Mouse (Mus musculus): ENCODE measurements around the gene 4930442H23Rik.
"Not testable (repeated sequence)": the region's sequence is repeated elsewhere in the genome, so short reads cannot be mapped to it uniquely, and the experiment has no call there.

Gene 4930442H23Rik

GRCm38 (mm10) chr10:81177958-81178712, 5.5 kb downstream of the 4930442H23Rik start:
- DNase-seq (ENCODE audit: low spot score in 2 of 2), result no peak

- DNase-seq (ENCODE audit: low spot score in 2 of 2), result peak in 1 of 2 experiments; percentile 40
Measured at GRCm38 (mm10) chr10:81177491-81177925, 6.1 kb downstream of the 4930442H23Rik start.

DNA sequence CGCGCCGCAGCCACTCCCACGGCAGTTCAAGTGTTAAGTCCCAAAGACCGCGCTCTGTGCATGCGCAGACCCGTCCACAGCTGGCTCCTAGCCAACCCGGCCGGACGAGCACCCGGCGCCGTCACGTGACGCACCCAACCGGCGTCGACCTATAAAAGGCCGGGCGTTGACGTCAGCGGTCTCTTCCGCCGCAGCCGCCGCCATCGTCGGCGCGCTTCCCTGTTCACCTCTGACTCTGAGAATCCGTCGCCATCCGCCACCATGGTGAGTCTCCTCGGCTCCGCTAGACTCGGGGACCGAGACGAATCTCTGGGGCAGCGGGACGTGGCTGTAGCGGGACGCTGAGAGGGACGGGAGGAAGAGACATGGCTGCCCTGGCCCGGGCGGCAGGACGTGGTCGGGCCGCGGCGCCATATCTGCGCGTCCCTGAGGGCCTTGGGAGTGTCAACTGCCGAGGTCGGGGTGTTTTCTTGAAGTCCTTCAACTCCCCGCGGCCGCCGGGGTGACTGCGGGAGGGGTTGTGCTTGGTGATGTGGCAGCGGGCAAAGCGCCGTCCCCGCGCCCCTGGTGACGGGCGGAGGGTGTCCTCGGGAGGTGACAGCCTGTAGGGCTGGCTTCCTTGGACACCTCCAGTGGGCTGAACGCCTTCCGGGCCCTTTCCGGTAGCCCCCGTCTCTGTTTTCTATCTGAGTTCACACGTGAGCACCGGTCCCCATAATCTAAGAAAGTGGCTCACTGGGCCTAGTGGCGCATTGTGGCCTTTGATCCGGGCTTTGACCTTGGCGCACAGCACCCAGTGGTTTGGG, 7.0 kb downstream of the 4930442H23Rik start, which contains the start of gene Eef2:
TSS of gene Eef2 (plus strand) at position 166 of the 806 bp plus-strand sequence.
- DNase-seq (ENCODE audit: low spot score in 2 of 2), result peak; percentile 99

GRCm38 (mm10) chr10:81175936-81176465, 7.6 kb downstream of the 4930442H23Rik start:
- no peak for DNase-seq (ENCODE audit: low spot score in 2 of 2)

GRCm38 (mm10) chr10:81175345-81175701, 8.3 kb downstream of the 4930442H23Rik start:
- not testable (repeated sequence) for DNase-seq (ENCODE audit: low spot score in 2 of 2)

- peak; percentile 81 to 84 for DNase-seq (ENCODE audit: low spot score in 2 of 2)
Measured at GRCm38 (mm10) chr10:81174617-81175344, 8.9 kb downstream of the 4930442H23Rik start.

DNA sequence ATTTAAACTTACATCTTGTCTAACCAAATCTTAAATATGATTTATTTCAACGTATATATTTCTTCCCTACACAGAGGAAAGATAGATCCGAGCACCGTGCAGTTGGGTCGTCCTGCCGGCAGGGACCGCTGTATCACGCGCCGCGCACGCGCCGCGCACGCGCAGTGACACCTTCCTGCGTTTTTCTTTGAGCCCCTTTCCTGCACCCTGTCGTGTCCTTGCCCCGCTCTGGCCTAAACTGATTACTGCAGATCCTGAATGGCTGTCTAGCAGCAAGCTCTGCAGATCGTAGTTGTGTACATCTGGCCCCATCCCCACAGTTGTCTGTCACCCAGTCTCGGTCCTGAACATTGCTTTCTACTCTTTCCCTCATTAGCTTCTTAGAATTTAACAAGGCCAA, 10.5 kb downstream of the 4930442H23Rik start:
- peak; percentile 66 to 70 for DNase-seq (ENCODE audit: low spot score in 2 of 2)

- DNase-seq (ENCODE audit: low spot score in 2 of 2), result not testable (repeated sequence)
Measured at GRCm38 (mm10) chr10:81169411-81169900, 14.2 kb downstream of the 4930442H23Rik start.

DNA sequence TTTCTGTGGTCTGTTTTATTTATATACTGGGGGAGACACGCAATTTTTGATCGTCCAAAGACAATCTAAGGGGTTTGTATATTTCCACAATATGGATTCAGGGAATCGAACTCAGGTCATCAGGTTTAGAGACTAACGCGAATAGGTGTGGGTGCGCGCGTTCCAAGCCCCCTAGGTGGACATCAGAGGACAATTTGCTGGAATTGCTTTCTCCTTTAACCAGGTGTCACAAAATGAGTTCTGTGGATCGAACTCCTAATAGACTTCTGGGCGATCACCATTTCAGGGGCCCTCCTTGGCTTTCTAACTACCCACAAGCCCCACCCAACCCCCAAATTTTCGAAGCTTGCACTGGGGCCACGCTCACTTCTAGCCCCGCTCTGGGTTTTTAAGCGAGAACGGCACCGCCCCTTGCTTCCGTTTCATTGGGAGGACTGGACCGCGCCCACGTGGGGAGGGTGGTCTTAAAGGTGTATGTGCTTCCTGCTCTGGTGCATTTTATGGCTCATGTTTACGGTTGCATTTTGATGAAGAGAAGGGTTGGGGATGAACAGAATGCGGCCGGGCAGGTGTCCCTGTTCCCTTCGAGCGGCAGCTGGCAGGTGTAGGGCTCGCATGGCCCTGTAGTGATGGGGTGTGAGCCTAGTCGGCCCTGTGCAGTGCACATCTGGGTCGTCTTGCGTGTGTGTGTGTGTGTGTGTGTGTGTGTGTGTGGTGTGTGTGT, 15.0 kb downstream of the 4930442H23Rik start:
- peak; percentile 62 to 66 for DNase-seq (ENCODE audit: low spot score in 2 of 2)

DNA sequence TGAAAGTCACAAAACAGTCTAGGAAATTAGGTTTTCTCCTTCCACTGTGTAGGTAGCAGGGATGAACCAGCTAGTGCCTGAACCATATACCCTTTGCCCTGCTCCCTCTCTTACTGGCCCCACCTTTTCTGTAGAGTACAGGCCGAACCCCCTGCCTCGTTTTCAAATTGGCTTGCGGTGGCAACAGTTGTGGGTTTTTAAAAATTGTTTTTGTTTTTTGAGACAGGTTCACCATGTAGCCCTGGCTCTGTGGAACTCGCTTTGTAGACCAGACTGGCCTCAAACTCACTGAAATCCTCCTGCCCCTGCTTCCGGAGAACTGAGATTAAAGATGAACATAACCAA, 15.6 kb downstream of the 4930442H23Rik start:
- DNase-seq (ENCODE audit: low spot score in 2 of 2), result no peak

GRCm38 (mm10) chr10:81167200-81168086, 16.2 kb downstream of the 4930442H23Rik start, which contains the start of gene Pias4:
Gene Pias4 (minus strand): TSS chr10:81167923.
- peak; percentile 100 for DNase-seq (ENCODE audit: low spot score in 2 of 2)

DNA sequence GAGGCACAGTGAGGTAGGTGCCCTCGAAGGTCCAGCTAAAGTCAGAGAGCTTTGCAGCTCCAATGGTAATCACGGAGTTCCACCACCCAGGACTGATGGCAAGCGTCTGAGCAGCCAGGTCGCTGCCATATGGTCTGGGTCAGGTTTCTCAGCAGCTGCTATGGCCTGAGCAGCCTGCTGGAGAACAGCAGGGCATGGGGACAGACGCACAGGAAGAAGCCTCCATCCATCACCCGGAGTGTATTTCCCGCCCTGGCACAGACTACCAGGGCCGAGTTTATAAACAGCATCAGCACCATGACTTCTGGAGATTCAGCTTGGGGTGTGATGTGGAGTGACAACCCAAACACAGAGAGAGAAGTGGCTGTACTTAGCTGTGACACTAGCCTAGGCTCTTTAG, 18.5 kb downstream of the 4930442H23Rik start:
- no peak for DNase-seq (ENCODE audit: low spot score in 2 of 2)

GRCm38 (mm10) chr10:81162318-81162652, 21.4 kb downstream of the 4930442H23Rik start:
- DNase-seq (ENCODE audit: low spot score in 2 of 2), result no peak

GRCm38 (mm10) chr10:81161602-81162317, 21.9 kb downstream of the 4930442H23Rik start:
- no peak for DNase-seq (ENCODE audit: low spot score in 2 of 2)

GRCm38 (mm10) chr10:81154736-81155135, 28.9 kb downstream of the 4930442H23Rik start:
- DNase-seq (ENCODE audit: low spot score in 2 of 2), result no peak

GRCm38 (mm10) chr10:81154313-81154712, 29.3 kb downstream of the 4930442H23Rik start:
- no peak for DNase-seq (ENCODE audit: low spot score in 2 of 2)

GRCm38 (mm10) chr10:81152609-81153008, 31.0 kb downstream of the 4930442H23Rik start:
- DNase-seq (ENCODE audit: low spot score in 2 of 2), result no peak

GRCm38 (mm10) chr10:81151261-81151660, 32.4 kb downstream of the 4930442H23Rik start:
- DNase-seq (ENCODE audit: low spot score in 2 of 2), result no peak

- no peak for DNase-seq (ENCODE audit: low spot score in 2 of 2)
Measured at GRCm38 (mm10) chr10:81146296-81146695, 37.4 kb downstream of the 4930442H23Rik start.
